Mouse (Mus musculus) layer of hippocampus, adult 9-11 months (tissue): ENCODE measurements at regions not wholly inside any gene's neighbourhood (a gene's known extent, or its start where the extent isn't known, plus 50 kb on each side); places are given as distances from the start of the nearest gene placed in this dataset.

Source experiments
- DNase-seq: peaks from one replicate; pipeline ENCODE4 v3.0.0; 2022

- no peak for DNase-seq
Measured at GRCm38 (mm10) chr1:152313480-152313879, 73.0 kb downstream of the Tsen15 start.

DNA sequence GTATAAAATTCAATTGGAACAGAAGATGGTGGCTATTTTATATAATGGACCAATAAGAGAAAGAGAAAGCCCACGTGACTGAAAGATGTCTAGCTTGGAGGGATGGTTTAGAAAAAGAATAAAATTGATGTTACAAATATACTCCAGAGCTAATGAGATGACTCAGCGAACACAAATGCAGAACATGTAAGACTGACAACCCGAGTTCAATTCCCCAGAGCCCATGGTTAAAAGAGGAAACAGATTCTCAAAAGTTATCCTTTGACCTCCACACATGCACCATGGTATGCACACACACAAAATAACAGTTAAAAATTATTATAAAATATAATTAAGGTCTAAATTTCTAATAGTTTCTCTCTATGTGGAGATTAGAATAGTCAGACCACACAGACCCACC is 81.0 kb downstream of the Tsen15 start:
- no peak for DNase-seq

GRCm38 (mm10) chr1:152304487-152305130 is 81.9 kb downstream of the Tsen15 start:
- peak; percentile 45 for DNase-seq

DNA sequence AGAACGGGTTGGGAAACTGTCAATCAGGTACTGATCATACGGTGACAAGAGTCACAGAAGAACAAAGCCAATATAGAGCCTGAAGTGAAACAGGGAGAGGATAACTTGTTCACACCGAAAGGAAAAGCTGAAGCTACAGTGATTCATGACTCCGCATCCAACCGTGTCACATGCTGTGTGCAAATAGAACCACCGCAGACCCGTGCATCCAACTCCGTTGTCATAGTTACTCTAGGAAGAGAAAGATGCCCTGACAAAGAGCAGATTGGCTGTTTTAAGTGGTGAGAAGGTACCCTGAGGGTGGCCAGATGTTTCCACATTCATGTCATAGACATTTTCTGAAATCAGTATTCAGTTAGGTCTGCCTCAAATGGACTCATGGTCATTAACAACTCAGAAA is 85.1 kb downstream of the Tsen15 start:
- no peak for DNase-seq

- no peak for DNase-seq
Measured at GRCm38 (mm10) chr1:152292196-152292736, 94.2 kb downstream of the Tsen15 start.

DNA sequence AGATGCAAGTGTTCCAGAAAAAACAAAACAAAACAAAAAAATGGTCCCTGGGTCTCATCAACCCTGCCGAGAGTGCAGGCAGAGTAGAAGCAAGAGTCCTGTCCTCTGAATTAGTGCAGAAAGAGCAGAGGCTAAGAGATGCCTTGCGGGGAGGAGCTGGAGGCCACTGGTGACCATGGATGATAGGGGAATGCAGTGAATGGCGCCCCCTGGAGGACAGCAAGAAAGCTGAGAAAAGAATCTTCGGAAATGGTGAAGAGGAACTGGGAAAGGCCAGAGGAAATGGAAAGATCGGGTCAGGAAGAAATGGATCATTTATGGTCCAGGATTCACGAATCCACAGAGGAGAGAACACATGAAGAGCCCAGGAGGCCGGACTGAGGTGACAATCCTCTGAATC is 95.7 kb downstream of the Tsen15 start:
- peak; percentile 52 for DNase-seq

- DNase-seq, result no peak
Measured at GRCm38 (mm10) chr1:152287566-152288490, 98.7 kb downstream of the Tsen15 start.

- DNase-seq, result peak; percentile 27
Measured at GRCm38 (mm10) chr1:152286677-152287076, 99.8 kb downstream of the Tsen15 start.

GRCm38 (mm10) chr1:152282106-152282505 is 104.4 kb downstream of the Tsen15 start:
- DNase-seq, result no peak

DNA sequence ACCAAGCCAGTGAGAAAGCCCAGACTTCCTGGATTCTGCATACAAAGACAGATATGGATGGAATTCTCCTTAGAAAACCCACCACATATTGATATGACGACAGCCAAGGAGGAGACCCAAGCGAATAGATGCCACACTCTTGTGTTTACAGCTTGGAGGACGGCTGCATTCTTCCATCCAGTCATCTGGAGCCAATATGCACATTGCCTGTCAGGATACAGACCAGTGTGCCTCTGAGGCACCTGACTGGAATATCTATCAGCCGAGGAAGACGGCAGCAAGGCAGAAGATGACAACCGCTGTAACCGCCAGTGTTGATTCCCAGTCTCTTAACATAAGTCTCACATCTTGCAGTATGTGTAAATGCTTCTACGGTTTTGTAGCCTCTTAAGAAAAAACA is 105.3 kb downstream of the Tsen15 start:
- DNase-seq, result no peak

- no peak for DNase-seq
Measured at GRCm38 (mm10) chr1:152280014-152280413, 106.5 kb downstream of the Tsen15 start.

GRCm38 (mm10) chr1:152275011-152275410 is 111.5 kb downstream of the Tsen15 start:
- DNase-seq, result no peak

GRCm38 (mm10) chr1:152273430-152273829 is 113.1 kb downstream of the Tsen15 start:
- DNase-seq, result no peak

GRCm38 (mm10) chr1:152269936-152270702 is 116.4 kb downstream of the Tsen15 start:
- no peak for DNase-seq

DNA sequence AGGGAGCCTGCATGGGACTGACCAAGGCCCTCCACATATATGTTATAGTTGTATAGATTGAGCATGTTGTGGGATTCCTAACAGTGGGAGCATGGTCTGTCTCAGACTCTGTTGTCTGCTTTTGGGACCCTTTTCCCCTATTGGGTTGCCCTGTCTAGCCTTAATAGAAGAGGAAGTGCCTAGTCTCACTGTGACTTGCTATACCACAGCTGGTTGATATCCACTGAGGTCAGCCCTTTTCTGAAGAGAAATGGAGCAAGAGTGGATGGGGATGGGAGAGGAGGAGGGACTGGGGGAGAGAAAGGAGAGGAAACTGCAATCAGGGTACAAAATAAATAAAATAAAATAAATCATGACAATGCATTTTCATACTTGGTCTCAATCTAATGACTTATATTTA is 120.1 kb downstream of the Tsen15 start:
- DNase-seq, result no peak

- DNase-seq, result no peak
Measured at GRCm38 (mm10) chr1:152264981-152265380, 121.5 kb downstream of the Tsen15 start.

DNA sequence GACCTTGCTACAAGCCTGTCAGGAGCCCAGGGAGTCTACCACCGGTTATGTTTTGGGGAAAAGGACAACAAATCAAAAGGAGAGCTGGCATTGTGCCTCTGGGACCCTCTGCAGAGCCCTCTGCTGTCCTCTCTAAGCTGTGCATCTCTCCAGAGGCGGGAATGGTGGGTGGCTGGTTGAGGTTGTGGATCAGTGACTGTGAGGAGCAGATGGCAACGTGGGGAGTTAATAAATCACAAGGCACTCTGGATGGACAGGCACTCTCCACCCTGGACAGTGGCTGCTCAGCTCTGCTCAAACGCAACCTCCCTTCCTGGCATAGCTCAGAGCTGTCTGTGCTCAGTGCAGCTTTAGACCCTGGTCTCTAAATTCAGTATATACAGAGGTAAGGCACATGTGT is 125.0 kb downstream of the Tsen15 start:
- DNase-seq, result no peak

- DNase-seq, result no peak
Measured at GRCm38 (mm10) chr1:152260950-152261349, 125.5 kb downstream of the Tsen15 start.

DNA sequence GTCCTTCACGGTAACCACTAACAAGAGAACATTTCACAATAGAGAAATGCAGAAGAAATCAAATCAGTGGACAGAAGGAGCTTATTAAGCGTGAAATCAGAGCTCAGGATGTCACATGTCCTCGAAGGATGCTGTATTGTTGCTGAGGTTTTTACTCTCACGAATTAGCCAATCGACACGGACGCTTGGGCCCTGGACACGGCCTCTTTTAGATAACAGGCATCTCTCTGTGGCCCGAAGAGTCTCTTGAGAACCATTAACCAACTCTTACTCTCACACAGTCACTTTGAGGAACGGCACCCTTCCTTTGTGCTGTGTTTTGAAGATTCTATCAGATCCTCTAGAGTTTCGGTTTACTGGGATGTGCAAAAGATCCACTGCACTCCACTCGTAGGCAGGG is 128.2 kb downstream of the Tsen15 start:
- DNase-seq, result no peak

DNA sequence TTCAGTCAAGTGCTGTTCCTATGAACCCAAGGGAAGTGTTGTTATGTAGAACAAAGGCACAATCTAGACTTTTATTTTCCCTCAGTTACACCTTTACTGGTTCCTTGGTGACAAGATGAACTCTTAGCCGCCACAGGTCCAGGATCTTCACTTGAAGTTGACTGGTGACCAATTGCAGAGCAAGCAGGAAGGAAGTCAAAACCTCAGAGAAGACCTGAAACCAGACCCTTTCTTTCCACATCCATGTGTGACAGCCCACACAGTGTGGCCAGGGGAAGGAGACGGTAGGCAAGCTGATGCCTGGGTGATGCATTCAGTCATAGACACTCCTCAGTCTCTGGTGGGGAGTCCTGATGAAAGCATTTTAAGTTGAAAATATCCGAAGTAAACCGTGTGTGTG is 132.6 kb downstream of the Tsen15 start:
- DNase-seq, result no peak

GRCm38 (mm10) chr1:152253486-152253885 is 133.0 kb downstream of the Tsen15 start:
- no peak for DNase-seq

DNA sequence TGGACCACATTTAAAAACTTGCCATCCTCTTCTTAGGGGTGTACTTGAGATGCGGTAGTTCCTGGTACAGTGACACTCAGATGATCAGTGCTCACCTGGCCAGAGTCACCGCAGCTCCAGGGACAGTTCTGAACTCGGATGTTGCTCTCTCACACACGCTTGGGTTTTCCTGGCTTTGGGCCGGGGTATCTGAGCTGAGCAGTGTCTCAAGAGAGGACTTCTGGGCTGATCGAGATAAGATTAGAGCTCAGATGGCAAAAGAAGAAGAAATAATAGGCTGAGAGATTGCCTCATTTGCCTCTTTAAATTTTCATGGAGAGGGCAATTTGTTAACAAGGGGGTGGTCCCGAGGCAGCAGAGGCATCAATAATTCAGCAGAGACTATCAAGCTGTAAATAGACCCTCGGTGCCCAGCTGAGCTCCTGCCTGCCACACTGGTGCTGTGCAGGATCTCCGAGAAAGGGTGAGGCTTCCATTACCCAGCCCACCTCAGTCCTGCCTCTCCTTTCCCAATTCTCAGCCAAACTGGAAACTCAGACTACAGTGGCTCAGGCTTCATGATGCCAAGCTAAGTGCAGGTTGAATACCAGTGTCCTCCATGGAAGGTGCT is 133.7 kb downstream of the Tsen15 start:
- DNase-seq, result no peak

DNA sequence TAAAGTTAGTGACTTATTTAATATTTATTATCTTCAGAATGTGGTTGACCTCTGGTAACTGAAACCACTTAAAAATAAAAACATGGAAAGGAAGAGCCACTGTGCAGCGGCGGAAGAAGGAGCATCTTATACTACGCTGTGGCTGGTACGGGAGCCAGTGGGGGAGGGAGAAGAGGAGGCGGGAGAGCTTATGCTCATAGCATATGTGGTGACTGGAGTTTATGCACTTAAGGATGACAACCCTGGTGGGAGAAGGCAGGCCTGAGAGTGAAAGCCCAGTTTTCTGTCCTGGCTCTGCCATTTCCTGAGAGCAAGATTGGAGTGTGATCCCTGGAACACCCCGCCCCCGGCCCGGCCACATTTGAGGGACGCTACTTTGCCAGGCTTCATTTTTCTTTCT is 145.5 kb downstream of the Tsen15 start:
- no peak for DNase-seq
